Mouse (Mus musculus): Measurements from ENCODE around the gene Cuzd1.

The Cuzd1 gene

DNA sequence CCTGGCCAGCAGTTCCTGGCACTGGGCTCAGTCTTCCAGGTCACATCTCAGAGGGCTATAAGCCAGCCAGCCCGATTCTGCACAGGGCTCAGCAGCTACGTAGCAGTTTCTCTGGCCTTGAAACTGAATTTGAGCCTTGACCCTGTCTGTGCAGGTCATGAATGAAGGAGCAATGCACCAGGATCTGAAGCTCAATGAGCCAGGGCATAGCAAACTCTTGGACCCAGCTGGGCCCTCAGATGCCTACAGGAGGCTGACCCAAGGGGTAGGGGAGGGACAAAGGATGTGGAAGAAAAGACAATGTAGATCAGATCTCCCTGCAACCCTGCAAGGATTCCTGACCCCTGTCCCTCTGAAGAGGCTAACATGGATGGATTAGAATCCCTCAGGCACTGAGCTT lies at the start of gene Cuzd1:
Gene Cuzd1 (minus strand): TSS at position 101 of the 400 bp plus-strand sequence.
- no peak for DNase-seq (ENCODE audit: extremely low spot score, low spot score)

DNA sequence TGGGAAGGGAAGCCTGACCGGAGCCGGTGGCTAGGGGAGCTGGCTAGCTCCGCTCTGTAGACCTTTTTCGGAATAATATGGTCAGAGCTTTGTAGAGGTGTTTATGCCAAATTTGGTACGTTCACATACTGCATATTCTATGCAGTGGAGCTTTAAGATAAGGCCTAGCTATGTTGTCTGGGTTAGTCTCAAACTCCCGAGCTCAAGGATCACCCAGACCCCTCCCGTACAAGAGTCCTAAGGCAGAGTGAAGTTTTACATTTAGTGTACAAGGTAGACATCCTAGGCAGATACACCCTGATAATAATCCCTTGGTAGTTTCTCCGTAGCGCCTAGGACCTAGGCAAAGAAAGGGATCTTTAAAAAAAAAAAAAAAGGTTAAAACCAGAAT lies 49.4 kb upstream of the Cuzd1 start:
- DNase-seq (ENCODE audit: extremely low spot score, low spot score) = no peak

DNA sequence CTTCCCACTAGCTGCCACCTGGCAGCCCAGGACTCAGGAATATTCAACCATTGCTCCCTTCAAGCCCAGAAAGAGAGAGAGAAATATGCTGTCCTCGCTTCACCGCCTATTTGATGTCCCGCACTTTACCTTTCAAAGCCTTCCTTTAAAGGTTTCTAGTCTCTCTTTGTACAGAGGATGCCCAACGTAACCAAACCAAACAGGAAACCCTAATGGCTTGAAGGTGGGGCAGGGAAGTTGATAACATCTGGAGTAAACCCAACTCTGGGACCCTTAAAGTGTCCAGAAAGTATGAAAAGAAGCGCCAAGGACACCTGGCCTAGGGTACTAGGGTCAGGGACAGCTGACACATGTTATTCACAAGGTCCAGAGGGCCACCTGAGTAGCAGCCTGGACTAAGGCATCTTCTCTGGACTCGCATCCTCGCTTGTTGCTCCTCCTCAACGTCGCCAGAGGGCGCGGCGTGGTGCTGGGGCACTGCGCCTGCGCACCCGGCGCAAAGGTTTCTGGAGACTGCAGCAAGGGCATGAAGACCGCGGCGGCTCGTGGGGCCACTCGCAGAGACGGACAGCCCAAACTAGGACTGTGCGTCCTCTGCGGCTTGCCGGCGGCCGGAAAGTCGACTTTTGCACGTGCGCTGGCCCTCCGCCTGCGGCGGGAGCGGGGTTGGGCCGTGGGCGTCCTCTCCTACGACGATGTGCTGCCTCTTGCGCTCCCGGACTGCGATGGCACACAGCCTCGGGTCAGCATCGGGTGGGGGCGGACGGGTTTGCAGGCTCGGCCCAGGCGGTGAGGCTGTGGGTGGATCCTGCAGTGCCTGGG lies 48.8 kb upstream of the Cuzd1 start, which contains the start of gene Pstk:
Gene Pstk (plus strand): TSS at position 494 of the 822 bp plus-strand sequence.
- DNase-seq (ENCODE audit: extremely low spot score, low spot score) = peak; percentile 94

DNA sequence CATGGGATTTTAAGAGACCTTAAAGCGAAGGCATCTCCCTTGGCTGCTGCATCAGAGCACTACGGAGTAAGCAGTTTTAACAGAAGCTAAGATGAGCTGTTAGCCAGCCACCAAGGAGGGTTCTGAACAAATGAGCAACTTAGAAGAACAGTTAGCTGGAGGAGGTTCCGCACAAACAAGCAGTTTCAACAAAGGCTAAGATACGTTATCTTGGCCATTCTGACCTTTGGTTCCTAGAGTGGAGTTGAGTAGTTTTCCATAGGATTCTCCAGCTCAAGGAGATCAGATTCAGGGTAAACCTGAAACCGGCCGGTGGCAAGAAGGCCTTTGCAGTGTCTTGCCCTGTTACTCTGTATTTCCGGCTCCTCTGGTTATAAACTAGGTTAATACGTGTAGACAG lies 42.0 kb upstream of the Cuzd1 start:
- no peak for DNase-seq (ENCODE audit: extremely low spot score, low spot score)

DNA sequence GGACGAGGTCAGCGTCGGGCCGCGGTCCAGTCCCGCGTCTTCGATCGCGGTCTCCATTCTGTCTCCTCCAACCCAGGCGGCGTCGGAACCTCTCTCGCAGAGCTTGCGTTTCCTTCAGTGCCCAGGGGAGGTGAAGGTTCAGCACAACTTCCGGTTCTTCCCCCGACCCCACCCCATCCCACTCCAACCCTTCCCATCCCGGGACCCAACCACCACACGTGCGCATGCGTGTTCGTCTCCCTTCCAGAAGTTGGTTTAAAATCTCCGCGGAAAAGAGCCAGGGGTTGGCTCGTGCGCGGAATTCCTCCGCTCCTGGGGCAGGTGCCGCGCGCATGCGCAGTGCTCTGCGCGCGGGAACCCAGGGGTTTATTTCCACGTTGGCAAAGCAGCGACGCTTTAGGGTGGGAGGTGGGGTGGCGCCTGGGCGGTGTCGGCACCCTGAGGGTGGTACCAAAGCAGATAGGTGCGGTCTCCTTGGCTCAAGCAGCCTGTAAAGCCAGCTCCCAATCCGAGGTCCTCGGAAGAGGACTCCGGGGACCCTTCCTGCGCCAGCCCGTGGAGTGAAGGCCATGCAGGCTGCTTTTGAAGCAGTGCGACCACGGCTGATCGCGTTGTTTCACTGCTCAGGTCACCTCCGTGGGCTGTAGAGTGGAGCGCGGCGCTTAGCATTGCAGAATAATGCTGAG lies 40.7 kb upstream of the Cuzd1 start, which contains the start of gene 2310057M21Rik:
Gene 2310057M21Rik (minus strand): TSS at position 145 of the 686 bp plus-strand sequence.
- peak; percentile 94 for DNase-seq (ENCODE audit: extremely low spot score, low spot score)

DNA sequence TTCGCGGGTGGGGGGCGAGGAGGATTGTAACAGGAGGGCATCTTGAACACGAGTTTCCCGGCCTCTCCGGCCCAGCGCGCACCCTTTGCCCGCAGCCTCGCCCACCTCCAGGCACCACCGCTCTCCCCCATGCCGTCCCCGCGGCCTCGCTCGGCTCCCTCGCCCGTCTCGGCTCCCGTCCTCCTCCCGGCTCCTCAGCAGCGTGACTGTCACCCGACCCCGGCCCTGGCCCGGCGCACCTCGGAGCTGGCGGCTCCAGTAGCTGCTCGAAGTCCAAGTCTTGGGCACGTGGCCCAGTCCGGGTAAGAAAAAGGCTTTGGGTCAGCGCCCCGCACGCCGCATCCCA lies 40.1 kb upstream of the Cuzd1 start:
- no peak for DNase-seq (ENCODE audit: extremely low spot score, low spot score)

DNA sequence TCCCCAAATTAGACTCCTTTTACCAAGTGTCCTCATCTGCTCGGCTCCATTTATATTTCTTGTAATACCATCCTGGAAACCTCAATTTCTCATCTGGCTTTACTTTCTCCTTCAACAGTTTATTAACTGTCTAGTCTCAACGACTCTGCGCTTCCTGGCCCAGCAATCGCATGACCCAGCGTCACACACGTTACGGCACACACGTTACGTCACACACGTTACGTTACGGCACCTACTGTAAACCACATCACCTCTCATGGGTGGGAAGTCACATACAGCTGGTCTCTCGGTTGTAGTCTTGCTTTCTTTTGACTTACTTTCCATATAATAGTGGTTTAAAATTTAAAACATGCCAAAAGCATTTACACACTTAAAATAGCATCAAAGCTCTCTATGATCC lies 34.0 kb upstream of the Cuzd1 start:
- no peak for DNase-seq (ENCODE audit: extremely low spot score, low spot score)

DNA sequence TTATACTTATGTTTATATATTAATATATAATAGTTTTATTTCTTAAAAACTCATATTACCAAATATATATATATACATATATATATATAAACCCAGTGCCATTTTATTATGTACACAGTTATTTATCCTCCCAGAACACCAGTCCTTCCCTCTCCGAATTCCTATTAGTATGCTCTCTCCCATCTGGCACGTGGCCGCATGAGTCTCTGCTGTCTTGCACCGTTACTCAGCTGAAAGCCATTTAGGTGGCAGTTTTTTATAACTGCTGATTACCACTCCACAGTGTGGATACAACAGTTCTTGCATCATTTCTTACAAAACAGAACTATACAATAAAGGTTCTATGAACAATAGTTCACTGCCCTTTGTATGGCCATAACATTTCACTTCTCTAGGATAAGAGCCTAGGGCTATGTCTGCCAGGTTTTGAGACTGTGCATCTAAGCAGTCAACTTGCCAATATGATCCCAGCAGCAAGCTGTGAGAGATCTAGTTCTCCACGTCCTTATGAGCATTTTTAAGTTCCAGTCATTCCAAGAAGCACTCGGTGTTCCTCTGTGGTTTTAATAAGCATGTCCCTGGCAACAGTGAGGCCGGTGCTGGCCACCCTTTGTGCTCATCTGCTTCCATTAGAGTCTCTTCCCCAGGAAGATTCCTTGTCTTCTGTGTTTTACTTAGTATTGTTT lies 23.9 kb upstream of the Cuzd1 start:
- DNase-seq (ENCODE audit: extremely low spot score, low spot score) = no peak

DNA sequence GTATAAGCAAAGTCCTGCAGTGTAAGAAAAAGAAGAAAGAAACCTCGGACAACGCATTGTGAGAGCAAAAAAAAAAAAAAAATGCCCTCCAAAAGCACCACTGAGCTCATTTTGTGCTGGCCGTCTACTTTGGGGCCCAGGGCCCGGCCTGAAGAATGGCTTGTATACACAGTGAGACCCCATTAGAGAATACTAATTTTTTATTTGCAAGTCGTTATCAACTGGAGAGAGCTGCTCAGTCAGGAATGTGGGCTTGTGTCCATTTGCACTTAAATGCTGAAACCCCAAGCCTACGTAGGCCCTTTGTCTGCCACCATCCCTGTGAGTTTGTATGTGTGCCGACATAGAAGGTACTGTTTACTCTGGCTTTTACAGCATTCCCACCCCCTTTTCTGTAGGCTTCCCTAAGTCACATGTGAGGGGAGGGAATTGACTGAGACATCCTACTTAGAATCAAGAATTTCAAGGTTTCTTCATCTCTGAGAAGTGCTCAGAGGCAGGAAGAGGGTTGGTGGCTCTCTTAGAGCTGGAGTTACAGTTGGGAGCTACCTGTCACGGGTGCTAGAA lies 15.5 kb upstream of the Cuzd1 start:
- no peak for DNase-seq (ENCODE audit: extremely low spot score, low spot score)

DNA sequence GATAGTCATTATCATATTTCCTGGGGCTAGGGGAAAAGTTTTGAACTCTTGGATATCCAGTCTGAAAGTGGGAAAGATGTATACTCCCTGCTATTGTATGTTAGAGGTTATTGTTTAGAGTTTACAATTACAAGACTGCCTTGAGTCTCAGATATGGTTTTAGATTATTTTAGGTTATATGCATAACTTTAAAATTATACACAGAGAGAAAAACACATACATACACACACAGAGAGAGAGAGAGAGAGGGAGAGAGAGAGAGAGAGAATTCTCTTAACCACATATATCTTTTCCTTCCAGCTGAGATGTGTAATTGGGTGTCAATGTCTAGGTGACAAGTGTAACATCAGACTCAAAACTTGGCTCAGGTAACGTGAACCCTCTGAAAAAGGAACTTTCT lies 11.5 kb upstream of the Cuzd1 start, which contains the start of gene Fam24a:
Gene Fam24a (plus strand): TSS at position 301 of the 400 bp plus-strand sequence.
- DNase-seq (ENCODE audit: extremely low spot score, low spot score) = no peak

DNA sequence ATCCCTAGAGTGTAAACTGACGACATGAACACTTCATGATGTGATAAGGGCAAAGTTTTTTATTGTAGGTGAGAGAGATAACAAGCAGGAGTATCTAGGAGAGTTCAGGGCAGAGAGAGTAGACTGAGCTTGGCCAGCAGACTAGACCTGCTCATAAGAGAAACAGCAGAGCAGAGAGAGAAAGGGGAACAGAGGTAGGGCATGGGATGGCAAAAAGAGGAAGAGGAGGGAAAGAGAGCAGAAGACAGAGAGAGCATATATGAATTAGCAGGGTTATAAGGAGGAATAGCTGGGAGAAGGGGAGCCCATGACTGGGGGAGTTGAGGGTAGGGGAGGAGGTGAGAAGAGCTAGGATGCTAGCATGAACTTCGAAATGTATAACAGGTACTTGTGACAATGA lies 9.6 kb upstream of the Cuzd1 start:
- no peak for DNase-seq (ENCODE audit: extremely low spot score, low spot score)

DNA sequence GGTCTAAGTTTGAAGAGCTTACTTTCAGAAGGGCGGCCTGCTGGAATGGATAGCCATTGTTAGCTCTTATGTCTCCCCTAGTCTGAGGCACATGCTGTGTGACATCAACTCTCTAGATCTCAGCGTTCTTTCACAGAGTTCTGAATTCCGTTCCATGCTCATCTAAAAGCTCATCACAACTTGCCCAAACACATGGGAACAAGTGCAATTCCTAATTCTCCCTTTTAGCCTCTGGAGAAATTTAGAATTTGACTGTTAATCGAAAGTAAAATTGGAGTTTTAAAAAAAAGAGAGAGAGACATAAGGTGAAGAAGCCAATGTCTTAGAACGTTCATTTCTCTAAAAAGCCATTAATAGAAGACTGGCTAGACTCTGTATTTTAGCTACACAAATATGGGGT lies 7.3 kb upstream of the Cuzd1 start, which contains the start of gene Fam24b:
Gene Fam24b (minus strand): TSS at position 101 of the 400 bp plus-strand sequence.
- DNase-seq (ENCODE audit: extremely low spot score, low spot score) = no peak

DNA sequence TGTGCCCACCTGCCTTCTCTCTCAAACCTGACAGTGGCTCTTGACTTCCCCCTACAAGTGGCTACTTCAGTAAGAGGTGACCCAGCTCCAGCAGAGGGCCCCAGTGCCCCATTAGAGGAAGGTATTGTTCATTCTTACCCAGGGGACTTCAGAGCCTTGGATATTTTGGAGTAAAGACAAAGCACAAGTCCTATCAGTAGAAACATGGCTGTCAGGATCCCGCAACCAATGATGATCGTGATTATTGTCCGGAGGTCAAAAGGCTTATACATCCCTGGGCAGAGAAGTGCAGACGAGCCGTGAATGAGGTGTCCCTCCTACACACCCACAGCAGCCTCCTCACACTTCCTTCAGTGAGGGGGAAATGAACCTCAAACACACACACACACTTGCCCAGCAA lies 5.0 kb upstream of the Cuzd1 start:
- DNase-seq (ENCODE audit: extremely low spot score, low spot score) = no peak

DNA sequence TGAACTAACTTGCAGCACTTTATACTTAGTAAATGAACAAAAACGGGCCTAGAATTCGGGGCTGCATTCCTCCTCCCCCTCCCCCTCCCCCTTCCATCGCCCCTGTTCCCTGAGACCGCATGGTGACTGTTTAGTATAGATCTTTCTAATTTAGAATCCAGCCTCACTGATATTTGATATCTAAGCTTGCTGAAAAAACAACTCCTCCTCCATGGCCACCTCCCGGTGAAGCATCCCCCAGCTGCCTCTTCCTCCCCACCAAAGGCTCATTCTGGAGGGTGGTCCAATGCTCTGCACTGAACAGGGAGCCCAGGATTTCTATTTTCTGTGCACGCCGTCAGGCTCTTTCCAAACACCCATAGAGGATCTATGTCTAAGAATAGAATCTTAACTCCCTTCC lies 3.8 kb downstream of the Cuzd1 start:
- DNase-seq (ENCODE audit: extremely low spot score, low spot score) = no peak

DNA sequence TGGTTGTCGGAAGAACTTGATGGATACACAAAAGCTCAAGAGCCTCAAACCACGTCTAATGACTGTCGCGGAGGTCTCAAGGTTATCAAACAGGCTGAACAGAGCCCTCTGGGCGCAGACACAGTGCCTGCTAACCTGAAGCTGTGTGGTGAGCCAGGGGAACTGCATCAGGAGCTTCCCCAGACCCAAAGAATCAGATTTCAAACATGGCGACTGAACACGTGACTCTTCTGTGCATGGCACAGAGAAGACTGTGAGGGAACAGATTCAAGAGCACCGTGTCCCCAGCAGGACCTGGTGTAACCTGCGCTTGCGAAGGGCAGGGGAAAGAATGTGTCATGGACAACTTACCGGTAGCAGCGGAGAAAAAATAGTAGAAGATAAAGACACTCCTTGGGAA lies 4.5 kb downstream of the Cuzd1 start:
- no peak for DNase-seq (ENCODE audit: extremely low spot score, low spot score)

DNA sequence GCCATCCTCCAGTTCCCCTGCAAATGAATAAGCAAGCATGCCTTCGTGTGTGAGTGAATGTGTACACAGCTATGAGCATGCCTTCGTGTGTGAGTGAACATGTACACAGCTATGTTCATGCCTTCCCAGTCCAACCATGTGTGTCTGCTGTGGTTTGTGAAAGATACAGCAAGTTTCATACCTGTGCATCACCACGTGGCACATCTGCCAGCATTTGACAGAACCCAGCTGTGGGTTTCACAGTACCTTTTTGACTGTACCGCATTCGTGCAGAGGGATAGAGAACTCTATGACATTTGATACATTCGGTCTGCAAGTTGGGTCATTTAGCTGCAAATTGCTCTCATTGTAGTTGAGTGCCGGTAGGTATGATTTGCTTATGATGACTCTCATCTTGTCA lies 7.6 kb downstream of the Cuzd1 start:
- no peak for DNase-seq (ENCODE audit: extremely low spot score, low spot score)

DNA sequence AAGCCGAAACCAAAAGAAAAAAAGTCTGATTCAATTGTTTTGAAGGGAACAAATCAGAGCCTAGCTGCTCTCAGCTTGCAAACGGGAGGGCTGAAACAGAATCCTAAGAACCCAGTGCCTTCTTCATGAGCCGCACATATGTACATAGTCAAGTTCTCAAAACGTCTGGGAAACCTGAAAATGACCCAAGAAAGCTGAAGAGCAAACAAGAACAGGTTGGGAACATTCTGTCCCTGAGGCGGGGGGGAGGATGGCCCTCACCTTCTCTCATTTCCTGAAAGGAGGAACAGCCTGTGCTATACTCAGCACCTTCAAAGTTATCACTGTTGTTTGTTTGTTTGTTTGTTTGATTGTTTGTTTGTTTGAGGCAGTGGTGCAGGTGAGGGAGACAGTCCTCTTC lies 15.4 kb downstream of the Cuzd1 start:
- DNase-seq (ENCODE audit: extremely low spot score, low spot score) = no peak

DNA sequence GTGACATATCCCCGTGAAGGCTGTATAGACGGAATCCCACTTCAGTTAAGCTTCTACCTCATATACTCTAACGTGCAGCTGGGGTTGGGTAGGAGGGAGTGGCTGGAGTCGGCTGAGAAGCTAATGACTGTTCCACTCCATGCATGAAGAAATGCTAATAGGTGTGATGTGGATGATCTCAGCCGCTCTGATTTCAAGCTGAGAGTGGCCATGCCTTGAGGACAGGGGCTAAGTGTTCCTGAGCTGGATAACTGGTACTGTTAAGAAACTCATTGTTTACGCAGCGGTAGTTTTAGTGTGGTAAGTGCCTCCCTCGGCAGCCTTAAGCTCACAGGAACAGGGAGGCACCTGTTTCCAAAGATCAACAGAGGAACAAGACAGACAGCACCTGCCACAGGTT lies 18.8 kb downstream of the Cuzd1 start:
- no peak for DNase-seq (ENCODE audit: extremely low spot score, low spot score)

DNA sequence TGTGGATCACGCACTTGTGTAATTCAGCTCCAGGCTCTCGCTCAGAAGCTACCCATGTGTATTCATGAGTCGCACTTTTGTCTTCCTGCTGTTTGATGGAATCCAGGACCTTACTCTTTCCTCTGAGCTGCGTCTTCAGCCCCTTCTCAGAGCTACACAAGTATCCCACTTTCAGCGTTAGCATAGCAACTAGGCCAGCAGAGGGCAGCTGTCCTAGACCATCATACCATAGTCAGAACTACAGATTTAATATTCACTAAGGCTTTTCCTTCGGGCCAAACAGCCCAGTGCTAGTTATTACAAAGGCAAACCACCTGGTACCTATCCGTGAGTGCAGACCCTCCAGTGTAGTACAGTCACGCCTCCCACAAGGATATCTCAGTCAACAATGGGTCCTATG lies 24.9 kb downstream of the Cuzd1 start:
- no peak for DNase-seq (ENCODE audit: extremely low spot score, low spot score)

DNA sequence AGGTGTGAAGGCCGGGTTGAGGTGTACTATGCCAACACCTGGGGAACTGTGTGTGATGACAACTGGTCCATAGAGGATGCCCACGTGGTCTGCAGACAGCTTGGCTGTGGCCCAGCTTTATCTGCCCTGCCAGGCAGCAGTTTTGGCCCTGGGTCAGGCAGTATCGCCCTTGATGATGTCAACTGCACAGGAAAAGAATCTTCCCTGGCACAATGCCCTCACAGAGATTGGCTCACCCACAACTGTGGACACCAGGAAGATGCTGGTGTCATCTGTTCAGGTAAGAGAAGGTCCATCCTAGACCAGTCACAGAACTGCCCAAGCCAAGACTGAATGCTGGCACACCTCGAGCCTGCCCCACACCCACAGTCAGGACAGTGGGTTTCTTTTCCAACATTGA lies 56.2 kb downstream of the Cuzd1 start:
- no peak for DNase-seq (ENCODE audit: extremely low spot score, low spot score)

DNA sequence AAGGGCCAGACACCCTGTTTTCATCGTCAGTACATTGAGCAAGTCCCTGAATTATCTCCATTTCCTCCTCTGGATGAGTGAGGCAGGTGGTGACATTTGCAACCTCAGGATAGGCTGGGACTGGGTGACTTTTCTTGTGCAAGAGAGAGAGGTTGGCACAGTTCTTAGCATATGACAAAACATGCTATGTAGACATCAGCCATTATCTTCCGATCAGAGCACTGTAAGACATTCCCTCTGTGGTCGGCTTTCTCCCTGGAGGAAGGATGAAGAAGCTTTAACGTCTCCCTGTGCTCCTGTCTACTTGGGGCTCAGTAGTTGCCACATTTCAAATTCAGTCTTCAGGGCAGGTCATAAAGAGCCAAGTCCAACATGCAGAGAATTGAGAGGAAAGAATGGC lies 57.8 kb downstream of the Cuzd1 start:
- DNase-seq (ENCODE audit: extremely low spot score, low spot score) = no peak

DNA sequence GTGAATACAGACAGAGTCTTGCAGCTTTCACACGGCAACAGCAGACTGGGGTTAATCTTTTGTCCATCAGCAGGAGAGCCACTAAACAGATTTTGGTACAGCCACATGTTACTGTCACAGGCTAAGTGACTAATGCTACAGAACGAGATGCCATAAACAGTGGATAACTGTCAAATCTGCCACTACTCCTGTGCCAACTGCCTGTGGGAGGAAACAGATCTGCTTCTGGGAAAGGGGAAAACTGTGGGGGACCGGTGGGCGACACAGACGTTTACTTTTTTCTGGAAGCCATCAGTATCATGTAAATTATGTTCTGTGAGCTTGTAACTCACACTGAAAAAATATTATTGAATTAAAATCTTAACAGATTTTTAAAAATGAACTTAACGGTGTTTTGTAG lies 61.1 kb downstream of the Cuzd1 start:
- no peak for DNase-seq (ENCODE audit: extremely low spot score, low spot score)
